Mouse (Mus musculus): ENCODE data around the gene Blvra. TPM values are rescaled to one million over a fixed set of nuclear protein-coding genes. Genes with fewer than 3 reads are reported as not detected.
A peak's percentile ranks its signal among the peaks of the same experiment; 100 is the strongest.

Gene Blvra
- polyA plus RNA-seq, 1 experiment from 2014 or later = 47.8 TPM

DNA sequence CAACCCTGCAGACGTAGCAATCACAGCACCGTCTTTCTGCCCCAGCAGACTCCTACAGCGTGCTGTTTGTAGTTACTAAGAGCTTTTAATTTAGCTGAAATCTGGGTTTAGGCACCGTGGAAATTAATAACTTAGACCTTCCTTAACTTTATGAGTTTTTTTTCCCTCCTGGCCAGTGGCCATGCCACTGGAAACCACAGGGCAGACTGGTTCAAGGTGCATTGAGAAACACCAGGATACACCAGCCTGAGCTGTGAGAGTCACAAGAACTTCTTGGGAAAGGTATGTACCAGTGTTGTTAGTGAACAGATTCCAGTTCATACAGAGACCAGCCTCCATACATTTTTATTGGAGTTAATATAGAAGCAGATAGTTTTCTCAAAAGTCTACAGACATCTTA is 68.0 kb downstream of the Blvra start:
- WGBS = 49% methylated on average over 4 of the region's 4 CpGs
- H3K4me1 ChIP-seq (replicated peaks; ENCODE audit: control insufficient read depth, insufficient read depth) = peaks cover 5% of the 10 kb centered on the region; the same call in 1 of the 2 replicates
- no peak for TF ChIP-seq CTCF (IDR thresholded peaks at IDR 0.05; ENCODE audit: low read depth)
- no peak for TF ChIP-seq EP300 (optimal IDR thresholded peaks at IDR 0.05)
- peaks cover 8% of the 10 kb centered on the region; the same call in 1 of the 2 replicates for H3K36me3 ChIP-seq (ENCODE audit: control insufficient read depth, insufficient read depth, low read length)
- no peak overlapping the region for H3K4me2 ChIP-seq (replicated peaks; ENCODE audit: low read depth)
- no peaks in the 10 kb centered on the region for H3K27me3 ChIP-seq (ENCODE audit: control insufficient read depth, insufficient read depth, low read length)
- no peak for ATAC-seq (ENCODE audit: low FRiP score, low TSS enrichment)
- no peaks in the 10 kb centered on the region for H3K9me3 ChIP-seq (ENCODE audit: control insufficient read depth, low read length)
- H3K9ac ChIP-seq (ENCODE audit: low read length) = no peak overlapping the region
- H3K27ac ChIP-seq (replicated peaks) = peak overlapping the region; percentile 69
- no peak for DNase-seq (ENCODE audit: low spot score)
- no peak overlapping the region for H3K4me3 ChIP-seq (ENCODE audit: low read depth, low read length)

DNA sequence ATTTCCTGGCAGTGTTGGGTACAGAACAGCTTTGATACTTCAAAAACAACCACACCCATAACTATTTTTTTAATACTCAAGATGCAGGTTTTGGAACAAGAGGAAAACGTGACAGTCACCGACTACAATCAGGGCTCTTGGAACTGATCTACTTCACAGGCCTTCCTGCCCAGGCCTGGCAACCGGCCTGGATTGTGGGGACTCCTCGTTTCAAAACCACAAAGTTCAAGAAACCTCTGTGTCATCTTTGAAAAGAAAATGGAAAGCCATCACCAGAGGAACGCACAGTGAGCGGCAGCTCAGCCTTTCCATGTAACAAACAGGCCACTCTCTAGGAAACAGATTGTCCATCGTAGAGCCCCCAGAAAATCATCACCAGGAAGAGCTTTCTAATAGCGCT is 68.6 kb downstream of the Blvra start:
- Histone ChIP-seq H3K9me3 (ENCODE audit: control insufficient read depth, low read length) (no peaks in the 10 kb centered on the region), H3K27ac (replicated peaks) (peak overlapping the region; percentile 0; the same call in 1 of the 2 replicates), H3K4me2 (replicated peaks; ENCODE audit: low read depth) (no peak overlapping the region), H3K27me3 (ENCODE audit: control insufficient read depth, insufficient read depth, low read length) (no peaks in the 10 kb centered on the region), H3K36me3 (ENCODE audit: control insufficient read depth, insufficient read depth, low read length) (peaks cover 8% of the 10 kb centered on the region; the same call in 1 of the 2 replicates), H3K9ac (ENCODE audit: low read length) (no peak overlapping the region), H3K4me3 (ENCODE audit: low read depth, low read length) (no peak overlapping the region), H3K4me1 (replicated peaks; ENCODE audit: control insufficient read depth, insufficient read depth) (peaks cover 5% of the 10 kb centered on the region; the same call in 1 of the 2 replicates)
- DNase-seq (ENCODE audit: low spot score) = no peak
- ATAC-seq (ENCODE audit: low FRiP score, low TSS enrichment) = no peak
- TF ChIP-seq CTCF (IDR thresholded peaks at IDR 0.05; ENCODE audit: low read depth) = no peak
- TF ChIP-seq EP300 (optimal IDR thresholded peaks at IDR 0.05) = no peak
- 69% methylated on average over 8 of the region's 8 CpGs for WGBS

DNA sequence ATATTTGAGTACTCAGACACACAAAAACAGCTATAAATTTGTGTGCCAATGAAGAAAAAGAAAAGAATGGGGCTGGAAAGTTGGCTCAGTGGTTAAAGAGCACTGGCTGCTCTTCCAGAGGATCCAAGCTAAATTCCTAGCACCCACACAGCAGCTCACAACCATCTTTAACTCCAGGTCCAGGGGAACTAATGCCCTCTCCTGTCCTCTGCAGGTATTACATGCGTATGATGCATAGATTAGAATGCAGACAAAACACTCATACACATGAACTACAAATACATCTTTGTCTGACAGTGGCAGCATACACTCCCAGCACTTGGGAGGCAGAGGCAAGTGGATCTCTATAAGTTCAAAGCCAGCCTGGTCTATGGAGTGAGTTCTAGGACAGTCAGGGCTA is 69.1 kb downstream of the Blvra start:
- WGBS = 97% methylated on average over 1 of the region's 1 CpGs
- DNase-seq (ENCODE audit: low spot score) = no peak
- ATAC-seq (ENCODE audit: low FRiP score, low TSS enrichment) = no peak

DNA sequence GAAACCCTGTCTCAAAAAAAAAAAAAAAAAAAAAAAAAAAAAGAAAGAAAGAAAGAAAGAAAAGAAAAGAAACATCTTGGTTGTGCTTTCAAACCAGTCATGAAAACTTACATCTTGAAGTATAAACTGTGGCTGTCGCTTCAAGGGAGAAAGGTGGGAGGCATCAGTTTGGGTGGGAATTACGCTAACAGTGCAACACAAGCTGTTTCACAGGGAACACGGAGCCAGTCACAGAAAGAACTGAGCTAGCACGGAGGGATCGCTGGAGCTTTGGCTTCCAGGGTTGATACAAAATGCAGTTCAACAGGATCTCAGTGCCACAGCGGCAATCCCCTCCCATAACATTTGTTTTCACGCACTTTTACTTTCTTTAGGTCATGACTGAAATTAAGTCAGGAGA is 69.5 kb downstream of the Blvra start:
- H3K9me3 ChIP-seq (ENCODE audit: control insufficient read depth, low read length) = no peaks in the 10 kb centered on the region
- TF ChIP-seq EP300 (optimal IDR thresholded peaks at IDR 0.05) (no peak), CTCF (IDR thresholded peaks at IDR 0.05; ENCODE audit: low read depth) (no peak)

More for the DNA sequence above, 69.1 kb downstream of the Blvra start:
- H3K27me3 ChIP-seq (ENCODE audit: control insufficient read depth, insufficient read depth, low read length) = no peaks in the 10 kb centered on the region
- peaks cover 8% of the 10 kb centered on the region; the same call in 1 of the 2 replicates for H3K36me3 ChIP-seq (ENCODE audit: control insufficient read depth, insufficient read depth, low read length)
- H3K4me2 ChIP-seq (replicated peaks; ENCODE audit: low read depth) = no peak overlapping the region
- H3K4me3 ChIP-seq (ENCODE audit: low read depth, low read length) = no peak overlapping the region
- no peaks in the 10 kb centered on the region for H3K9me3 ChIP-seq (ENCODE audit: control insufficient read depth, low read length)
- no peak overlapping the region for H3K9ac ChIP-seq (ENCODE audit: low read length)
- no peak for TF ChIP-seq EP300 (optimal IDR thresholded peaks at IDR 0.05)
- peak; percentile 48 for TF ChIP-seq CTCF (IDR thresholded peaks at IDR 0.05; ENCODE audit: low read depth)
- H3K27ac ChIP-seq (replicated peaks) = no peak overlapping the region
- peaks cover 5% of the 10 kb centered on the region; the same call in 1 of the 2 replicates for H3K4me1 ChIP-seq (replicated peaks; ENCODE audit: control insufficient read depth, insufficient read depth)

DNA sequence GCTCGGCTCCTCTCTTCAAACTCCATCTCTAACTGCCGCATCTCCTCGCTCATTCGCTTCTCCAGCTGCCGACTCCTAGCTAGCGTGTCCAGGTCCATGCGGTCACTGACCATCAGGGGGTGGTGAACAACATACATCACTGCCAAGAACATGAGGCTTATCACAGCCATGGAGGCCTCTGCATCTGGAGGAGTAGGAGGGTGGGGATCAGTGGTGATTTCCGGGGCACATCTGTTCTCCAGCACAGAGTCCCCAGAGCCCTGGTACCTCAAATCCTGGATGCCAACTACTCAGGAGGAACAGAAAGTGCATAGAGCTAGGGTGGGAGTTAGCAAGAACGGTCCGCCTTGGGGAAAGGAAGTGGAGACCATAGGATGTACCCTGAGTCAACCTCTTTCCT is 71.6 kb downstream of the Blvra start:
- TF ChIP-seq EP300 (optimal IDR thresholded peaks at IDR 0.05) = no peak
- 0 out of 2 replicates have a peak, but pooled peaks have one; percentile 10 for TF ChIP-seq CTCF (IDR thresholded peaks at IDR 0.05; ENCODE audit: low read depth)
- 80% methylated on average over 10 of the region's 10 CpGs for WGBS
- Histone ChIP-seq H3K27me3 (ENCODE audit: control insufficient read depth, insufficient read depth, low read length) (no peaks in the 10 kb centered on the region), H3K4me3 (ENCODE audit: low read depth, low read length) (peak overlapping the region; percentile 61; the same call in 1 of the 2 replicates), H3K9ac (ENCODE audit: low read length) (0 out of 2 replicates have a peak overlapping the region, but pooled peaks have one; percentile 69), H3K27ac (replicated peaks) (no peak overlapping the region), H3K4me1 (replicated peaks; ENCODE audit: control insufficient read depth, insufficient read depth) (peaks cover 2% of the 10 kb centered on the region; the same call in 1 of the 2 replicates), H3K36me3 (ENCODE audit: control insufficient read depth, insufficient read depth, low read length) (peaks cover 8% of the 10 kb centered on the region; the same call in 1 of the 2 replicates), H3K4me2 (replicated peaks; ENCODE audit: low read depth) (peak overlapping the region; percentile 91), H3K9me3 (ENCODE audit: control insufficient read depth, low read length) (no peaks in the 10 kb centered on the region)
- ATAC-seq (ENCODE audit: low FRiP score, low TSS enrichment) = no peak
- DNase-seq (ENCODE audit: low spot score) = no peak

More for the DNA sequence above, 69.5 kb downstream of the Blvra start:
- Histone ChIP-seq H3K4me2 (replicated peaks; ENCODE audit: low read depth) (no peak overlapping the region), H3K27ac (replicated peaks) (no peak overlapping the region), H3K4me1 (replicated peaks; ENCODE audit: control insufficient read depth, insufficient read depth) (peaks cover 5% of the 10 kb centered on the region; the same call in 1 of the 2 replicates), H3K9ac (ENCODE audit: low read length) (no peak overlapping the region), H3K36me3 (ENCODE audit: control insufficient read depth, insufficient read depth, low read length) (peaks cover 8% of the 10 kb centered on the region; the same call in 1 of the 2 replicates), H3K4me3 (ENCODE audit: low read depth, low read length) (no peak overlapping the region), H3K27me3 (ENCODE audit: control insufficient read depth, insufficient read depth, low read length) (no peaks in the 10 kb centered on the region)
- 89% methylated on average over 7 of the region's 7 CpGs for WGBS
- no peak for ATAC-seq (ENCODE audit: low FRiP score, low TSS enrichment)
- DNase-seq (ENCODE audit: low spot score) = no peak

GRCm38 (mm10) chr2:127142577-127143157 is 72.2 kb downstream of the Blvra start:
- ATAC-seq (ENCODE audit: low FRiP score, low TSS enrichment) = no peak
- Histone ChIP-seq H3K9me3 (ENCODE audit: control insufficient read depth, low read length) (no peaks in the 10 kb centered on the region), H3K36me3 (ENCODE audit: control insufficient read depth, insufficient read depth, low read length) (peaks cover 8% of the 10 kb centered on the region; the same call in 1 of the 2 replicates), H3K4me1 (replicated peaks; ENCODE audit: control insufficient read depth, insufficient read depth) (peaks cover 2% of the 10 kb centered on the region; the same call in 1 of the 2 replicates), H3K27ac (replicated peaks) (no peak overlapping the region), H3K4me2 (replicated peaks; ENCODE audit: low read depth) (peak overlapping the region; percentile 91), H3K27me3 (ENCODE audit: control insufficient read depth, insufficient read depth, low read length) (no peaks in the 10 kb centered on the region), H3K4me3 (ENCODE audit: low read depth, low read length) (peak overlapping the region; percentile 61), H3K9ac (ENCODE audit: low read length) (peak overlapping the region; percentile 69)
- WGBS = 13% methylated on average over 6 of the region's 6 CpGs
- TF ChIP-seq CTCF (IDR thresholded peaks at IDR 0.05; ENCODE audit: low read depth) (no peak), EP300 (optimal IDR thresholded peaks at IDR 0.05) (no peak)
- DNase-seq (ENCODE audit: low spot score) = no peak

All from stomach, postnatal 0 days (tissue).